In the genomic region with DNA sequence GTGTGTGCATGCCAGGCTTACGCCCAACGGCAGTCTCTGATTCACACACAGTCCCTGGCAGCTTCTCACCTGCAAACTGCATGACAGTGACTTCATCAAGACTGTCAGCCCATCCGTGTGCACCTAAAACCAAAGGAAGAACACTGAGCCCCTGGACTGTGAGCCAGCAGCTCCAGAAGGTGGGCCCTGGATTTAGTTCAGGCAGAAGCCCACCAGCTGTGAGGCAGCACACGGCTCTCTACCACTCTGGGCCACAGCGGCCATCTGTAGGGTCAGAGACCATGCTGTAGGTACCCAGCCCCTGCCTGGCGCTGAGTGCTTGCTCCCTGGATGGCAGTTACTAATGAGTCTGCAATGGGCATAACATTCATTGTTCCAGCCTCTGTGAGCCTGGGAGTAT, we compare ENCODE assay signal across 10 mouse cellular contexts.
DNase-seq lines count a peak whose midpoint lies in the region; ATAC-seq and TF ChIP-seq lines count a peak whose summit lies in the region.
"Had no signal": no experiment of that assay in that cellular context is flagged by ENCODE, and none has a peak within 500 bp of the region (broad histone marks: within the 10 kb centered on the region; RNA-seq: fewer than 3 reads in every experiment).

No protein-coding gene starts in this region.

- intact Hi-C loops in left cerebral cortex, postnatal 14 days (cut with DNase I): no loop called here

- H3K4me2 ChIP-seq in kidney, postnatal 0 days (ENCODE audit: low read length): no peak overlapping the region
- no peak overlapping the region for H3K4me2 ChIP-seq in embryonic facial prominence, embryonic 13.5 days
- H3K4me2 ChIP-seq in forebrain, embryonic 13.5 days: no peak overlapping the region

- no peak for DNase-seq in kidney, postnatal 0 days (ENCODE audit: low spot score)
- no peak for DNase-seq in kidney, adult 18-20 months
- no peak for DNase-seq in limb, embryonic 10.5 days (ENCODE audit: low spot score)
- DNase-seq in adrenal gland, adult 2 months: no peak
- DNase-seq in left cerebral cortex, postnatal 14 days (ENCODE audit: low spot score in 2 of 2): no peak
- DNase-seq: liver; thymus, postnatal 4 days had no signal

- WGBS in kidney, postnatal 0 days: 74% methylated on average over 6 of the region's 6 CpGs
- WGBS in embryonic facial prominence, embryonic 13.5 days: 88% methylated on average over 6 of the region's 6 CpGs
- 74% methylated on average over 6 of the region's 6 CpGs for WGBS in forebrain, embryonic 13.5 days
- WGBS in limb, embryonic 10.5 days: 89% methylated on average over 6 of the region's 6 CpGs

- H3K4me3 ChIP-seq in kidney, postnatal 0 days (replicated peaks; ENCODE audit: low read depth, low read length): no peak overlapping the region
- no peak overlapping the region for H3K4me3 ChIP-seq in embryonic facial prominence, embryonic 13.5 days
- H3K4me3 ChIP-seq in forebrain, embryonic 13.5 days: no peak overlapping the region
- H3K4me3 ChIP-seq in limb, embryonic 10.5 days: no peak overlapping the region

- no peaks in the 10 kb centered on the region for H3K27me3 ChIP-seq in kidney, postnatal 0 days (ENCODE audit: insufficient read depth, low read length)
- no peaks in the 10 kb centered on the region for H3K27me3 ChIP-seq in embryonic facial prominence, embryonic 13.5 days
- no peaks in the 10 kb centered on the region for H3K27me3 ChIP-seq in forebrain, embryonic 13.5 days
- no peaks in the 10 kb centered on the region for H3K27me3 ChIP-seq in limb, embryonic 10.5 days (ENCODE audit: low read depth, poor library complexity, severe bottlenecking)
- H3K27me3 ChIP-seq: CH12.LX had no signal

- no peak for ATAC-seq in kidney, postnatal 0 days (replicated peaks; ENCODE audit: low FRiP score, low read depth)
- no peak for ATAC-seq in embryonic facial prominence, embryonic 13.5 days (ENCODE audit: insufficient number of reproducible peaks, insufficient read depth, low FRiP score, low TSS enrichment, low read depth)
- no peak for ATAC-seq in forebrain, embryonic 13.5 days

- no peaks in the 10 kb centered on the region for H3K36me3 ChIP-seq in kidney, postnatal 0 days (ENCODE audit: insufficient read depth, low read length)
- no peaks in the 10 kb centered on the region for H3K36me3 ChIP-seq in embryonic facial prominence, embryonic 13.5 days
- H3K36me3 ChIP-seq in forebrain, embryonic 13.5 days (ENCODE audit: poor library complexity, severe bottlenecking): no peaks in the 10 kb centered on the region
- H3K36me3 ChIP-seq in limb, embryonic 10.5 days: peaks cover 3% of the 10 kb centered on the region; the same call in 1 of the 2 replicates

- no peak for TF ChIP-seq CTCF in kidney, postnatal 0 days (IDR thresholded peaks at IDR 0.05; ENCODE audit: low read depth)

- H3K4me1 ChIP-seq in kidney, postnatal 0 days (replicated peaks; ENCODE audit: insufficient read depth, low read length): peaks cover 16% of the 10 kb centered on the region
- H3K4me1 ChIP-seq in embryonic facial prominence, embryonic 13.5 days: peaks cover 87% of the 10 kb centered on the region
- H3K4me1 ChIP-seq in forebrain, embryonic 13.5 days: peaks cover 61% of the 10 kb centered on the region
- peaks cover 96% of the 10 kb centered on the region for H3K4me1 ChIP-seq in limb, embryonic 10.5 days

- H3K9me3 ChIP-seq in kidney, postnatal 0 days (replicated peaks; ENCODE audit: low read length): no peaks in the 10 kb centered on the region
- no peaks in the 10 kb centered on the region for H3K9me3 ChIP-seq in embryonic facial prominence, embryonic 13.5 days
- H3K9me3 ChIP-seq in forebrain, embryonic 13.5 days (replicated peaks): no peaks in the 10 kb centered on the region
- no peaks in the 10 kb centered on the region for H3K9me3 ChIP-seq in limb, embryonic 10.5 days (replicated peaks)

- no peak overlapping the region for H3K27ac ChIP-seq in kidney, postnatal 0 days
- peak overlapping the region; percentile 60 for H3K27ac ChIP-seq in embryonic facial prominence, embryonic 13.5 days
- 0 out of 2 replicates have a peak overlapping the region, but pooled peaks have one; percentile 1 for H3K27ac ChIP-seq in forebrain, embryonic 13.5 days
- peak overlapping the region; percentile 89 for H3K27ac ChIP-seq in limb, embryonic 10.5 days

- 0 out of 2 replicates have a peak overlapping the region, but pooled peaks have one; percentile 2 for H3K9ac ChIP-seq in kidney, postnatal 0 days (ENCODE audit: low read depth, low read length)
- no peak overlapping the region for H3K9ac ChIP-seq in embryonic facial prominence, embryonic 13.5 days
- H3K9ac ChIP-seq in forebrain, embryonic 13.5 days: no peak overlapping the region
